Mouse (Mus musculus): ENCODE measurements around the gene Spata32.

Spata32 gene

GRCm38 (mm10) chr11:103174411-103174832 lies 43.8 kb downstream of the Spata32 start:
- DNase-seq (ENCODE audit: low spot score in 2 of 2) = no peak

DNA sequence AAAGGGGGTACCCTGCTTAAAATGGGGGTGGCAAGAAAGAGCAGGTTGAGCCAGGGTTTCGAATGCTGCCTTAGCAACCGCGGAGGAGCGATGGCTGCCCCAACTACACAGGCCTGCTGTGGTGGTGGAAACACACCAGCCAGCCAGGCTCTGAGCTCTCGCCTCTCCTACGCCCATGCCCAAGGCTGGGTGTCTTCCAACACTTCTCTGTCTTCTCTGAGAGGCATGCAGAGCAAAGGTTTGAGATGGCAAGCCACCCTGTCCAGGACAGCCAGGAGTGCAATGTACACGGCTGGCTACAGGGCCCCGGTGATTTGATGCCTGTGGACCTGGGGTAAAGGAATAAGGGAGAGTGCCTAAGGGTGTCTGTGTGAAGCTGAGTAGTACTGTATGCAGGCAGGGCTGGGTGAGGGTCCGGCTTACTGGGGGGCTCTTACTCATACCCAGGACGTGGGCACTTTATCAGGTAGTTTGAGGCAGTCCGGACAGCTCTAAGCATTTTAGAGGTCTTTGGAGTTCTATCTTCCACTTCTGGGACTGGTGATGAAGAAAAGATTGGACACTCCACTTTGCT lies 44.4 kb downstream of the Spata32 start:
- DNase-seq (ENCODE audit: low spot score in 2 of 2) = no peak

DNA sequence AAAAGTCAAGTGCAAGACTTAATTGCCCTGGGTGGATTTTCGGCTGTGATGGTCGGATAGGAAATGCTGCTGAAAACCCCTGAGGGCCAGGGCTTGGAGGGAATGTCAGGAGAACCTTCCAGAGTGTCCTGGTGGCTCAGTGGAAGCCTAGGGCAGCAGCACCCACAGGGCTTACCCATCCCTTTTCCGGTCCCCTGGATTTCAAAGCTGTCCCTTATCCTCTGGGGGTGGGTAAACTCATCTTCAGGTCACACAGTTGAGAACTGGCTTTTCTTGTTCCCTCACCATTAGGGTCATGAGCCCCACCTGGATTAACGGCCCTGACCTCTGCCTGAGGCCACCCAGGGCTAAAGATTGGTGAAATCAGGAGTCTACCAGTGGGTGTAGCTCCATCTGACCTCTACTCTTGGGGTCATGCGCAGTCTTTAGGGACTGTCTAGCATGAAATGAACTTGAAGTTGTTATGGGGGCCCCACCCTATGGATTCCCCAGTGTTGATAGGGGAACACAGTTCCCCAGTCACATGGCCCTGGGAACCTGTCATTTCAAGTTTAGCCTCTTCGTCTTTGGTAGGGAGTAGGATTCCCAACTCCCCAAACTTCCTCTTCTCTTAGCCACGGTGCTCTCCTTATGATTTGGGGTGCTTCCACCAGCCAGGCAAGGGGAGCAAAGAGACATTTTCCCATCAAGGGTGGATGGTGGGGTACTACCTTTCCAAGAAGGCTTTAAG lies 45.0 kb downstream of the Spata32 start:
- no peak for DNase-seq (ENCODE audit: low spot score in 2 of 2)

- DNase-seq (ENCODE audit: low spot score in 2 of 2) = no peak
These were observed 45.7 kb downstream of the Spata32 start for GRCm38 (mm10) chr11:103172392-103173040.

- DNase-seq (ENCODE audit: low spot score in 2 of 2) = no peak
These were observed 46.4 kb downstream of the Spata32 start for GRCm38 (mm10) chr11:103171703-103172391.

DNA sequence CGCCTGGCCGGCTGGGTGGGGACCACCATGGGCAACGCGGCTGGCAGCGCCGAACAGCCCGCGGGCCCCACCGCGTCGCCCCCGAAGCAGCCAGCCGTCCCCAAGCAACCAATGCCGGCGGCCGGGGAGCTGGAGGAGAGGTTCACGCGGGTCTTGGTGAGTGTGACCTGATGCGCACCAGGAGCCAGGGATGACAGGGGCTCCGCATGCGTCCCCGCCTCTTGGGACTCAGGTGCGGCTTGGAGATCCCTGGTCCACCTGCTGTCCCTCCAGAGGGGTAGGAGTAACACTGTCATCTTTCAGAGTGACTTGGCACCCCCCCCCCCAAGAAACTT lies 47.0 kb downstream of the Spata32 start:
- no peak for DNase-seq (ENCODE audit: low spot score in 2 of 2)

GRCm38 (mm10) chr11:103170494-103171285 lies 47.5 kb downstream of the Spata32 start, which contains the start of gene Fmnl1:
Gene Fmnl1, plus strand, starts transcription at chr11:103171107.
- DNase-seq (ENCODE audit: low spot score in 2 of 2) = no peak

GRCm38 (mm10) chr11:103170111-103170493 lies 48.1 kb downstream of the Spata32 start:
- no peak for DNase-seq (ENCODE audit: low spot score in 2 of 2)

- no peak for DNase-seq (ENCODE audit: low spot score in 2 of 2)
These were observed 48.6 kb downstream of the Spata32 start for GRCm38 (mm10) chr11:103169664-103170063.

DNA sequence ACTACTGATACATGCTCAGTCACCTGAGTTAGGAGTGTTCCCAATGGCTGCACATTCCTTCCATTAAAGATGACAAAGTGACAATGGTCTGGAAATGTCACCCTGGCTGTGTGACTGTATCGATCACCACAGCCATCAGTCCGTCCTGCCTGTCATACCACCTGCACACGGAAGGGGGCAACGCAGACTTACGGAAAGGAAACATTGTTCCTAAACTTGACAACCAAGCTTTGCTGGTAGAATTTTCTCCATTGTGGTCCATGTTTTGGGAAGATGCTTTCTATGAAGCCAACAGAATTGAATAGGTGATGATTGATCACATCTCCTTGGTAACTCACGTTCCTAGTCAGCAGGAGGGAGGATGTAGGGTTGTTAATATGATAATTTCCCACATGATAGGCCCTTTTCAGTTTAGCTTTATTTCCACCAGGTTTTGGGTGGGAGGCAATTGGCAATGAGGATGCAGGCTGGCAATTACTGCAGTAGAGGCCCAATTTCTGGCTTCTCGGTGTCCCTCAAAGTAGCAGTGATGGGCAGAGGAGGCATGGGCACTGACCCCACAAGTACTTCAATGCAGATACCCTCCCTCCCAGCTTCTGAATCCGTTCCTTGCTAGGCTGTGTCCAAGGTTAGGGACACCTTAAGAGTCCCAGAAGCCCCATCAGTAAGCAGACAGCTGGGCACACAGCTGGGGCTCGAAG lies 49.4 kb downstream of the Spata32 start:
- peak; percentile 60 to 71 for DNase-seq (ENCODE audit: low spot score in 2 of 2)

DNA sequence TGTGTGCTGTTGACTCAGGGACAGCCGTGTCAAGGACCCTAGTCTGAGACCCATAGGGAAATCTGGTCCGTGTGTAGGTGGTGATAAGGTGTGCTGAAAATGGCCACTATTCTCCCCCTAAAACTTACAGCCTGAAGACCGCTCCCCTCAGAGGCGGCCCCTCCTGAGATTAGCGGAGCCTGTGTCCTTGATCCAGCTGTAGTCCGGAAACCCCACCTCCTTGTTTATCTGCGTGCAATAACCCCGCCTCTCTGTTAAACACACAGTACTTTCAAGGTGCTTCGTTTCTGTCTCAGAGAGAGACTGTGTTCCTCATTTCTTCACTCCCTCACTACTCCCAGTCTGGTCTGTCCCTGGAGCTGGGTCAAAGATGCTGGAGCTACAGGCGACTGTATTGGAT lies 53.8 kb downstream of the Spata32 start:
- DNase-seq (ENCODE audit: low spot score in 2 of 2) = no peak

DNA sequence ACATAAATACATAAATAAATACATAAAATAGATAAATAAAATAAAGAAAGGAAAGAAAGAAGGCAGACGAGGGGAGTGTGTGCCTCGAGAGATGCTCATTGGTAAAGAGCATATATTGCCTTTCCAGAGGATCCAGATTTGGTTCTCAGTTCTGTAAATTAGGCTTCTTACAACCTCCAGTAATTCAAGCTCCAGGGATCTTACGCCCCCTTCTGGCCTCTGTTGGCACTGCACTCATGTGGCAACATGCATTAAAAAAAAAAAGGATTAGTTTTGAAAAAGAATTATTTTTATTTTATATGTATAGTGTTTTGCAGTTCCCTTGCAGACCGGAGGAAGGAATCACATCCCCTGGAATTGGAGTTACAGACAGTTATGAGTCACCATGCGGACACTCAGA lies 56.1 kb downstream of the Spata32 start:
- DNase-seq (ENCODE audit: low spot score in 2 of 2) = no peak

DNA sequence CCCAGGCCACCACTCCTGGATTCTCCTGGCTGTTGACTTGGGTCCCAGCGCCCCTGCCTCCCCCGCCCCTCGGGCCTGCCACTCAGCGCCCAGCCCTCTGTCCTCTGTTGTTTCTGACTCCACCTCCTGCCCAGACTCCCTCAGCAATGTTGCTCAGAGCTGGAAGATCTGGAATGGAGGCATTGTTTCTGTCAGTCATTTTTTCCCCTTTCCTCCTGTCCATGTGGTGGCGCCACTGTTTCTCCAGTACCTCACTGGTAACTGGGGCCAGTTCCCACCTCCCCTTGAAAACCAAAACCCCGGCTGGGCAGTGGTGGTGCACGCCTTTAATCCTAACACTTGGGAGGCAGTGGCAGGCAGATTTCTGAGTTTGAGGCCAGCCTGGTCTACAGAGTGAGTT lies 56.8 kb downstream of the Spata32 start:
- DNase-seq (ENCODE audit: low spot score in 2 of 2) = no peak

DNA sequence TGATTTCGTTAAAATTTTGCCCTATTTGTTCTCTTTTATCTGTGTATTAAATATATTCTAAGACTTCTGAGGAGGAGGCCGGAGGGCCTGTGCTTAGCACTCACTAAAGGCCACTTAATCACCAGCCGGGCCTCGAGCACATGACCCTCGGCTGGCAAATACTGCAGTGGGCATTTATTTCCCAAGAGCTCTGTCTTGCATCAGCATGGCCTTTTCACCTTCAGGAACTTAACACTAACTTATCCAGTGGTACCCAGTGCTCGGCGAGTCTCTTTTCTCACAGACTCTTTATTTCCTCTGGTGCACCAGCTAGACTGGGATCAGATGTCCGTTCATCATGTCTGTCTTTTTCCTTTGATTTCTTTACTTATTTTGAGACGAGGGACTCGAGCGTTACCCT lies 57.5 kb downstream of the Spata32 start:
- DNase-seq (ENCODE audit: low spot score in 2 of 2) = no peak

GRCm38 (mm10) chr11:103158621-103159478 lies 59.4 kb downstream of the Spata32 start:
- peak; percentile 82 to 88 for DNase-seq (ENCODE audit: low spot score in 2 of 2)
